Mouse (Mus musculus) neural tube, embryonic 14.5 days (tissue): ENCODE results near the gene Ltbp2. TPM values are rescaled to one million over a fixed set of nuclear protein-coding genes. Genes with fewer than 3 reads are reported as not detected.

Experiments used
- ATAC-seq: fragments of 200-750 bp; cut with Nextera tagmentation; 2 replicates; pipeline ENCODE4 v1.8.0; 2017; ENCODE audit warnings: low read depth, mild to moderate bottlenecking, moderate TSS enrichment, moderate library complexity
- H3K27ac ChIP-seq: fragments of 300-500 bp; sonication (generic); 2 replicates; pipeline ENCODE4 v1.5.1; 2014; ENCODE audit warnings: low read depth, mild to moderate bottlenecking, control low read depth, low read length, moderate library complexity, mixed read lengths
- H3K27me3 ChIP-seq: fragments of 300-500 bp; sonication (generic); 2 replicates; pipeline ENCODE4 v1.6.1; 2014; ENCODE audit warnings: low read length; ENCODE audit not compliant: control insufficient read depth, insufficient read depth
- H3K36me3 ChIP-seq: fragments of 300-500 bp; sonication (generic); 2 replicates; pipeline ENCODE4 v1.6.1; 2014; ENCODE audit warnings: low read length, mixed read lengths; ENCODE audit not compliant: control insufficient read depth, insufficient read depth
- H3K4me1 ChIP-seq: fragments of 300-500 bp; sonication (generic); 2 replicates; pipeline ENCODE4 v1.6.1; 2014; ENCODE audit warnings: low read length; ENCODE audit not compliant: control insufficient read depth, insufficient read depth
- H3K4me2 ChIP-seq: fragments of 300-500 bp; sonication (generic); 2 replicates; pipeline ENCODE4 v1.6.1; 2014; ENCODE audit warnings: mild to moderate bottlenecking, low read depth, low read length, control low read depth
- H3K4me3 ChIP-seq: fragments of 300-500 bp; sonication (generic); 2 replicates; pipeline ENCODE4 v1.5.1; 2014; ENCODE audit warnings: low read depth, low read length, control low read depth, mixed read lengths
- H3K9ac ChIP-seq: fragments of 300-500 bp; sonication (generic); replicated peaks from 2 replicates; pipeline ENCODE4 v1.6.1; 2014; ENCODE audit warnings: low read depth, mild to moderate bottlenecking, control low read depth, low read length, mixed read lengths
- H3K9me3 ChIP-seq: fragments of 300-500 bp; sonication (generic); 2 replicates; pipeline ENCODE4 v1.6.1; 2016; ENCODE audit warnings: low read length; ENCODE audit not compliant: control insufficient read depth
- WGBS: fragments of 180-500 bp; shearing (Covaris S2); extraction: QIAGEN DNeasy Blood & Tissue Kit; methylation state at CpG from one replicate; pipeline ENCODE4 v1.1.7; 2014; 5-methylcytosine and 5-hydroxymethylcytosine counted together
- polyA plus RNA-seq: library from polyadenylated mRNA; unstranded; fragments of >200 nt; fragmentation: Nextera tagmentation; extraction: Ambion mirVana; gene quantifications from 2 replicates; pipeline ENCODE4 v1.2.1, GENCODE M21; 2014

Ltbp2 gene
- polyA plus RNA-seq, 1 experiment from 2014 or later, result 0.15 TPM

- no peak overlapping the region for H3K9ac ChIP-seq
- ATAC-seq, result no peak
- no peak overlapping the region for H3K27ac ChIP-seq
- H3K9me3 ChIP-seq, result no peaks in the 10 kb centered on the region
- WGBS, result 63% methylated on average over 6 of the region's 6 CpGs
- no peak overlapping the region for H3K4me2 ChIP-seq
- H3K4me3 ChIP-seq, result no peak overlapping the region
- no peaks in the 10 kb centered on the region for H3K4me1 ChIP-seq
- no peaks in the 10 kb centered on the region for H3K27me3 ChIP-seq
- H3K36me3 ChIP-seq, result no peaks in the 10 kb centered on the region
Observed at GRCm38 (mm10) chr12:84847882-84848281, 28.4 kb downstream of the Ltbp2 start.

GRCm38 (mm10) chr12:84847480-84847879 is 28.9 kb downstream of the Ltbp2 start:
- Histone ChIP-seq H3K27ac (no peak overlapping the region), H3K36me3 (no peaks in the 10 kb centered on the region), H3K4me2 (no peak overlapping the region), H3K4me3 (no peak overlapping the region), H3K27me3 (no peaks in the 10 kb centered on the region), H3K9me3 (no peaks in the 10 kb centered on the region), H3K4me1 (no peaks in the 10 kb centered on the region), H3K9ac (no peak overlapping the region)
- ATAC-seq, result no peak
- 55% methylated on average over 7 of the region's 7 CpGs for WGBS

DNA sequence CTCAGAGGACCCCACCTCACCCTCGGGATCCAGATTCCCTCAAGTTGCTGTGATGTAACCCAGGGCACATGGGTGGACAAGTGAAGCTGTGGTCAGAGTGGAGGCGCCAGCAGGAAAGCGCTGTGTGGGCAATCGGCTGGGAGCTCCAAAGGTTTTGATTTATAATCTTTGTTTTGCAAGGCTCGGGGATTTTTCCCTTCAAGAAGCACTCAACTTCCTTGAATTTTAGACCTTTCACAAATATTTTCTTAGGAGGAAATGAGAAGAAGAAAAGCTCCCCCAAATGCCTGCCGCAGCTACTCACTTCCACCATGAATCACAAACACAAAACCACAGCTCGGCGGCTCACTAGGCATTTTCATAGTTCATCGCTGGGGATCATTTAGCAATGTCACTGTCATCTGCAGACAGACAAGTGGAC is 29.7 kb downstream of the Ltbp2 start:
- no peak for ATAC-seq
- no peaks in the 10 kb centered on the region for H3K9me3 ChIP-seq
- no peak overlapping the region for H3K9ac ChIP-seq
- no peak overlapping the region for H3K4me3 ChIP-seq
- H3K4me2 ChIP-seq, result no peak overlapping the region
- H3K27me3 ChIP-seq, result no peaks in the 10 kb centered on the region
- no peak overlapping the region for H3K27ac ChIP-seq
- WGBS, result 57% methylated on average over 9 of the region's 9 CpGs
- H3K4me1 ChIP-seq, result no peaks in the 10 kb centered on the region
- no peaks in the 10 kb centered on the region for H3K36me3 ChIP-seq

DNA sequence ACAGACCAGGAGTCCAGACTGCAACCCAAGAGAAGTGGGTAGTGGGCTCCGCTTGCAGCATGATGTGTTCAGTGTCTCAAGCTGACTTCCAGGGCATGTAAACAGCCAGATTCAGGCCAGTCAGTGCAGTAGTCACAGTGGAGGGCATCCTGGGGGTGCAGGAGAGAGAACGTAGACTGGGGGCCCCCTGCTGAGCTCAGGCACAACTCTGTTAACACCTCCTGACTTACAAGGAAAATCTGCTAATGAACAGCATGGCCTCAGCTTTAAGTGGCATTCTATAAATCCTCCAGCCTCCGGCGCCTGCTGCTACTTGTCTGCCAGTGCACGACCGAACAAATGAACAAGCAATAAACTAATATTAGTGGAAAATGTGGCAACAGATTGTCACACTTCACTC is 33.6 kb downstream of the Ltbp2 start:
- Histone ChIP-seq H3K4me3 (no peak overlapping the region), H3K27ac (no peak overlapping the region), H3K4me2 (no peak overlapping the region), H3K27me3 (no peaks in the 10 kb centered on the region), H3K9ac (no peak overlapping the region), H3K4me1 (no peaks in the 10 kb centered on the region), H3K36me3 (no peaks in the 10 kb centered on the region), H3K9me3 (no peaks in the 10 kb centered on the region)
- ATAC-seq, result no peak
- 42% methylated on average over 6 of the region's 6 CpGs for WGBS

DNA sequence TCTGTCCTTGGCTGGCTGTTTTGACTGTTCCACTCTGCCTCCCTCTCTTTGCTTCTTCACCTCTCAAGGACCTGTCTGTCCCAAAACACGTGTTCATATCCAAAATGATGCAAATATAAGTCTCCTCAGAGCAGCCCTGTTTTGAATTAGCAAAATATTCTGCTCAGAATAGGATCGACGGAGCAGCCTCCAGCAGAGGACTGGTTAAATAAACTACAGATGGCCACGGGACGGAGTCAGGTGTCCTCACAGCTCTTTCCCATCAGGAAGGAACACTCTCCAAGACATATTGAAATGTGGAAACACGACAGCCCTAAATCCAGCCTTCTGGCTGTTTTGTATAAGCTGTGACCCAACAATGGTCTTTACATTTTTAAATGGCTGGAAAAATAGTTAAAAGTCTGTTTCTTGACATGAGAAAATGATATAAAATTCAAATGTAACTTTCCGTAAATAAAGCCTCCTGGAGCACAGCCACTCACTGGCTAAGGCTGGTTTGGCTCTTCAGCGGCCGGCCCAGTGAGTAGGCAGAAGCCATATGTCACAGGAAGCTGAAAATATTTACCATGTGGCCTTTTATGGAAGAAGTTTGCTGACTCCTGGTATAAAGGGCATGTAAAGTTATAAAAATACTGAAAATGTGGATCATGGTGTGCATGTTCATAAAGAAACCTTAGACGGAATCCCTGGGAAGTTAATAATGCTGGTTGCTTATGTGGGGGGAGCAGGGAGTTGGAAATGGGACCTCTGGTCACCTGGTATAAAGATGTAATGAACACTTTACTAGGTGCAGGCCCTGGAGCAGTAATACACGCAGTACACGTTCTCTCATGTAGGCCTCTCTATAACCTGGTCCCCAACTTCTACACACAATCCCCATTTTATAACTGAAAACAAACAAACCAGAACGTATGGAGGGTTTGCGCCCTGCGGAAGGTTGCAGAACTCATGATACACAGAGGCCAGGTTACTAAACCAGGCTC is 34.9 kb downstream of the Ltbp2 start:
- no peak overlapping the region for H3K9ac ChIP-seq
- H3K4me2 ChIP-seq, result no peak overlapping the region
- no peaks in the 10 kb centered on the region for H3K36me3 ChIP-seq
- WGBS, result 85% methylated on average over 15 of the region's 15 CpGs
- no peaks in the 10 kb centered on the region for H3K4me1 ChIP-seq
- H3K4me3 ChIP-seq, result no peak overlapping the region
- H3K27me3 ChIP-seq, result no peaks in the 10 kb centered on the region
- no peak for ATAC-seq
- no peak overlapping the region for H3K27ac ChIP-seq
- H3K9me3 ChIP-seq, result no peaks in the 10 kb centered on the region

DNA sequence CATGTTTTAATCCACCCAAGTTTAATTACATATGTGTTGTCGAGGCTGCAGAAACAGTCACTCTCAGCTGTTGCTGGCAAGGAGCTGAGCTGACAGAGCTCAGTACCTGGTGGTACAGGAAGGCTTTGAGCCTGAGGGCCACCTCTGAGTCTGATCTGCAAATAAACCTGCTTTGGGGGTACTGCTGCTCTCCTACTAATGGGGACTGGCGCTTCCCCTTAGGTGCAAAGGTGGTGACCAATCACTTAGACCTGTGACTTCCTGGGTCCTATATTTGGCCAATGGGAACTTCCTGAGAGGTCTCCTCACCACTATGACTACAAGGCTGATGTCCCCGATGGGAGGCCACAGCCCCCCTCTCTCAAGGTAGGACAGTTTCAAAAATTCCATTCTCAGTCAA is 35.6 kb downstream of the Ltbp2 start:
- ATAC-seq, result no peak
- H3K4me3 ChIP-seq, result no peak overlapping the region

DNA sequence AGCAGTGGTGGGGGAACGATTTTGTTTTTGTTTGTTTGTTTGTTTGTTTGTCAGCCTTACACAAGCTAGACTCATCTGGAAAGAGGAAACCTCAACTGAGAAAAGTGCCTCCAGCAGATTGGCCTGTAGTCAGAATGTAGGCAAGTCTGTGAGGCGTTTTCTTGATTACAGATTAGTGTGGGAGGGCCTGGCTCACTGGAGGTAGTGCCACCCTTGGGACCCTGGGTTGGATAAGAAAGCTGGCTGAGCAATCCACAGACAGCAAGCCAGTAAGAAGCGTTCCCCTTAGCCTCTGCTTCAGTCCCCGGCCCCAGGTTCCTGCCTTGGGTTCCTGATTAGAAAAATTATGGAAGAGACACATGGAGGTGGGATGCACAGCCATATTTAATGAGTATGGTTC is 36.4 kb downstream of the Ltbp2 start:
- Histone ChIP-seq H3K4me1 (no peaks in the 10 kb centered on the region), H3K27ac (no peak overlapping the region), H3K36me3 (no peaks in the 10 kb centered on the region), H3K27me3 (no peaks in the 10 kb centered on the region), H3K9me3 (no peaks in the 10 kb centered on the region), H3K9ac (no peak overlapping the region), H3K4me2 (no peak overlapping the region), H3K4me3 (no peak overlapping the region)
- ATAC-seq, result no peak
- 83% methylated on average over 4 of the region's 4 CpGs for WGBS

More for the DNA sequence above, 35.6 kb downstream of the Ltbp2 start:
- 76% methylated on average over 3 of the region's 3 CpGs for WGBS
- Histone ChIP-seq H3K9me3 (no peaks in the 10 kb centered on the region), H3K4me2 (no peak overlapping the region), H3K4me1 (no peaks in the 10 kb centered on the region), H3K9ac (no peak overlapping the region), H3K27ac (no peak overlapping the region), H3K27me3 (no peaks in the 10 kb centered on the region), H3K36me3 (no peaks in the 10 kb centered on the region)

- Histone ChIP-seq H3K9ac (no peak overlapping the region), H3K4me2 (no peak overlapping the region), H3K36me3 (no peaks in the 10 kb centered on the region), H3K4me3 (no peak overlapping the region), H3K27ac (no peak overlapping the region), H3K4me1 (no peaks in the 10 kb centered on the region), H3K9me3 (no peaks in the 10 kb centered on the region), H3K27me3 (no peaks in the 10 kb centered on the region)
- WGBS, result 82% methylated on average over 5 of the region's 5 CpGs
- ATAC-seq, result no peak
Observed at GRCm38 (mm10) chr12:84835626-84836025, 40.7 kb downstream of the Ltbp2 start.

DNA sequence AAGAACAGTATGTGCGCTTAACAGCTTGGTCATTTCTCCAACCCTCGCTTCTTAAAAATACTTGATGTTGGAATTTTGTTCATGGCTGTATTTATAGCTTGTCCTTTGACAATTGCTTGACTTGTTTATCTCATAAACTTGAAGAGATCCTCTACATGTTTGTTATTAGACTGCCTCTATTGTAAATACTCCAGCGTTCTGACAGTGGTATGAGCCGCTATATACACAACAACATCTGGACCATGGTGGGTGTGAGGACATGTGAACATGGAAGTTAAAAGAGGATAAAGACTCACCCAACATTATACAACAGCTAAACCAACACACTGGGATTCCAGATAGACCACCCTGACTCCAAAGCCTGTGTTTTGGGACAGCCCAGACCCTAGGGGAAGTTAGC is 41.6 kb downstream of the Ltbp2 start:
- 91% methylated on average over 4 of the region's 4 CpGs for WGBS
- no peak for ATAC-seq

More for the DNA sequence above, 41.6 kb downstream of the Ltbp2 start:
- H3K4me1 ChIP-seq, result no peaks in the 10 kb centered on the region
- no peak overlapping the region for H3K4me2 ChIP-seq
- no peaks in the 10 kb centered on the region for H3K27me3 ChIP-seq
- no peak overlapping the region for H3K4me3 ChIP-seq
- H3K27ac ChIP-seq, result no peak overlapping the region
- H3K9ac ChIP-seq, result no peak overlapping the region
- no peaks in the 10 kb centered on the region for H3K9me3 ChIP-seq
- H3K36me3 ChIP-seq, result no peaks in the 10 kb centered on the region
